Mouse (Mus musculus): ENCODE results near the gene Hyal3. TPM values are rescaled to one million over a fixed set of nuclear protein-coding genes. Genes with fewer than 3 reads are reported as not detected.

Gene Hyal3
- polyA plus RNA-seq, 1 experiment from 2014 or later: 1.3 TPM

- Histone ChIP-seq H3K36me3 (peaks cover 24% of the 10 kb centered on the region; the same call in 1 of the 2 replicates), H3K27me3 (no peaks in the 10 kb centered on the region), H3K4me3 (no peak overlapping the region), H3K4me2 (replicated peaks) (no peak overlapping the region), H3K9me3 (no peaks in the 10 kb centered on the region), H3K27ac (replicated peaks) (no peak overlapping the region), H3K9ac (replicated peaks) (no peak overlapping the region), H3K4me1 (no peaks in the 10 kb centered on the region)
- no peak for ATAC-seq (replicated peaks)
- 69% methylated on average over 8 of the region's 8 CpGs for WGBS
Measured at GRCm38 (mm10) chr9:107594281-107595062, 13.9 kb downstream of the Hyal3 start.

DNA sequence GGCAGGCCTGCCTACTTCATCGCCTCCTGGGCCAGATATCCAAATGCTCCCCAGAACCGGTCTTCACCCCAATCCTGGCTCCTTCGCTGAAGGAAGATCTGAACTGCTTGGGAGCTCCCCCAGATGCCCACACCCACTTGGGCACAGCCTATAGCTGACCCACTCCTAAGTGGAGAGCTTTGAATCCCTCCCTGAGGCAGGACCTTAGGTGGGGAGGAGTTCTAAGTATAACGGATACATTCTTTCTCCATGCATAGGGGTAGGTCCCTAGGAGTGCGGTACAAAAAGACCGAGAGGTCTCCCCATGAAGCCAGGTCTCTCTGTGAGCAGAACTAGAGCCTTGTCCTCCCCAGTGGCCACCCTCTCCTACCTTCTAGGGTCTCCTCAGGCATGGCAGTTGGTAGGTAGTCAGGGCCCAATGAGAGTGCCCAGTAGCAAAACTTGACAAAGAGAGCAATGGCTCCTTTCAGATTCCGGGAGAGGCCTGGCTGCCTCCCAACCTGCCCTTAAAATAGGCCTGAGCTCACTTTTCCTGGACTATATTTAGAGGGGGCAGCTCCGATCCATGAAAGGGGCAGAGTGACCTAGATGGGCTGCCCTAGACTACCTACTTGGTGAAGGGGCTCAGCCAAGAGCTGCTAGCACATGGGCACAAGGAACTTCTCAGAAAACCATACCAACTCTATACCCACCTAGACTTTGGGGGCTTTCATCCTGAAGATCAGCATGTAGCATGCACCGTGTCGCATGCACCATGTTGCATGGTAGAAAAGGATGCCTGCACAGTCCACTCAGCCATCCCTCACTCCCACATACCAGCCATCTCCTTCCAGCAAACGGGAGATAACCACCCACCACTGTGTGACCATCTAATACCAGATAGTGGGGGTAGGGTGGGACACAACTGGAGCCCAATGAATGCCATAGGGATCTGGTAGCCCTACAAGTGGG, 16.3 kb downstream of the Hyal3 start:
- ATAC-seq (replicated peaks): no peak
- no peak overlapping the region for H3K4me3 ChIP-seq
- H3K9me3 ChIP-seq: no peaks in the 10 kb centered on the region
- no peaks in the 10 kb centered on the region for H3K27me3 ChIP-seq
- H3K36me3 ChIP-seq: peaks cover 13% of the 10 kb centered on the region; the same call in 1 of the 2 replicates
- H3K4me2 ChIP-seq (replicated peaks): no peak overlapping the region
- WGBS: 91% methylated on average over 11 of the region's 11 CpGs
- no peaks in the 10 kb centered on the region for H3K4me1 ChIP-seq
- H3K27ac ChIP-seq (replicated peaks): no peak overlapping the region
- no peak overlapping the region for H3K9ac ChIP-seq (replicated peaks)

GRCm38 (mm10) chr9:107598385-107598784, 17.8 kb downstream of the Hyal3 start:
- Histone ChIP-seq H3K9ac (replicated peaks) (no peak overlapping the region), H3K27ac (replicated peaks) (no peak overlapping the region), H3K27me3 (no peaks in the 10 kb centered on the region), H3K36me3 (peaks cover 8% of the 10 kb centered on the region; the same call in 1 of the 2 replicates), H3K4me1 (peaks cover 6% of the 10 kb centered on the region), H3K9me3 (no peaks in the 10 kb centered on the region), H3K4me2 (replicated peaks) (no peak overlapping the region), H3K4me3 (no peak overlapping the region)
- ATAC-seq (replicated peaks): no peak
- WGBS: 88% methylated on average over 5 of the region's 5 CpGs

DNA sequence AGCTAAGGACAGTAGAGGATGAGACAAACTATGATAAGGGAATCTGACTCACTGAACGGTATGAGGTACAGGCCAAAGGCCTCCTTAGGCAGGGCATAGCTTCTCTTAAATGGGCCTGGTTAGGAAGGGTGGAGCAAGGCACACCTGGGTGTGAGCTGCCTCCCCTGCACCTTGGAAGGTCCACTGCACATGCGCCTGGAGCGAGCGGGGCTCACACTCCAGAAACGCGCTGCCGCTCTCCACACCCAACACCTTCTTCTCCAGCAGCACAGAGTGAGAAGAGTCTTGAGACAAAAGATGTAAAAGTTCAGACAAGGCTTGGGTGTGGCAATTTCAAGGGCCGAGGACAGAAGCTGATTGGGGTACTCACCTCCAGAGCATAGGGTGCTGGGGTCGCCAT, 18.8 kb downstream of the Hyal3 start:
- no peaks in the 10 kb centered on the region for H3K27me3 ChIP-seq
- ATAC-seq (replicated peaks): no peak
- peaks cover under 1% of the 10 kb centered on the region; the same call in 1 of the 2 replicates for H3K36me3 ChIP-seq
- WGBS: 92% methylated on average over 9 of the region's 9 CpGs
- H3K4me3 ChIP-seq: no peak overlapping the region
- H3K4me1 ChIP-seq: peaks cover 6% of the 10 kb centered on the region
- no peaks in the 10 kb centered on the region for H3K9me3 ChIP-seq
- H3K4me2 ChIP-seq (replicated peaks): no peak overlapping the region
- H3K9ac ChIP-seq (replicated peaks): no peak overlapping the region
- no peak overlapping the region for H3K27ac ChIP-seq (replicated peaks)

GRCm38 (mm10) chr9:107599842-107600241, 19.2 kb downstream of the Hyal3 start:
- no peak for ATAC-seq (replicated peaks)
- no peak overlapping the region for H3K9ac ChIP-seq (replicated peaks)
- WGBS: 77% methylated on average over 14 of the region's 14 CpGs

DNA sequence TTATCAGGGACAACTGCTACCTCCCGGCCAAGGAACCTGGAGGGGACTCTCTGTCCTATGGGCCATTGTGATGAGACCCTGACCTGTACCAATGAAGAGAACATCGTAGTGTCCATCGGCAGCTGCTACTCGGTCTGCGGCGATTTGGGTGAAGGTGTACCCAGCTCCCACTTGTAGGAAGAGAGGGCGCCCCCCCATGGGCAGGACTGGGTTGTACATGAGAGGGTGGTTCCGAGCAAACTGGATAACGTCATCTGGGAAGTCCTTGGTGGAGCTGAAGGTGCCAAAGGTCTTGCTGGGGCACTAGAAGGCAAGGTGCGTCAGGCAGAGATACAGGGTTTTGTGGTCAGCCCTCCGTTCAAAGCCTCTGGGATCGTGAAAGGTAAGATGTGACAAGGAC, 20.1 kb downstream of the Hyal3 start:
- H3K4me2 ChIP-seq (replicated peaks): no peak overlapping the region
- no peak overlapping the region for H3K4me3 ChIP-seq
- H3K9me3 ChIP-seq: no peaks in the 10 kb centered on the region
- peaks cover 10% of the 10 kb centered on the region for H3K4me1 ChIP-seq
- no peak overlapping the region for H3K9ac ChIP-seq (replicated peaks)
- H3K36me3 ChIP-seq: no peaks in the 10 kb centered on the region
- H3K27me3 ChIP-seq: no peaks in the 10 kb centered on the region
- ATAC-seq (replicated peaks): no peak
- no peak overlapping the region for H3K27ac ChIP-seq (replicated peaks)
- WGBS: 80% methylated on average over 12 of the region's 12 CpGs

More at GRCm38 (mm10) chr9:107599842-107600241, 19.2 kb downstream of the Hyal3 start:
- Histone ChIP-seq H3K4me2 (replicated peaks) (no peak overlapping the region), H3K4me3 (no peak overlapping the region), H3K36me3 (no peaks in the 10 kb centered on the region), H3K9me3 (no peaks in the 10 kb centered on the region), H3K27me3 (no peaks in the 10 kb centered on the region), H3K4me1 (peaks cover 9% of the 10 kb centered on the region), H3K27ac (replicated peaks) (no peak overlapping the region)

DNA sequence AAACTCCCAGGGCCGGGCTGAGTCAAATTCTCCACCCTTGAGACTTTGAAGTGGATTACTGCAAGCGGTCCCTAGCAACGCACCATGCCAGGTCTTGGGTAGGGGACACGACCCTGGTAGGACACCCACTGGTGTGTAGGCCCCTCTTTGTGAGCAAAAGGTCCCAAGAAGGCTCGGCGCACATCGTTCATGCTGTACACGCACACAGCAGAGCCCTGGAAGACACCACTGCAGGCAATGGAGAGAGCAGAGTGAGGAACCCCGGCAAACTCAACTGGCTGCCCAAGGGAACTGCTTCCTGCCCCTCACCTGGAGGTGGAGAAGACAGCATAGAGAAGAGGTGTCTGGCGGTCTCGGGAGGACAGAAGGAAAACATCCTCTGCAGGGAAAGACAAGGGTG, 20.7 kb downstream of the Hyal3 start:
- ATAC-seq (replicated peaks): no peak
- Histone ChIP-seq H3K4me2 (replicated peaks) (no peak overlapping the region), H3K9ac (replicated peaks) (no peak overlapping the region), H3K36me3 (no peaks in the 10 kb centered on the region), H3K27me3 (no peaks in the 10 kb centered on the region), H3K4me3 (no peak overlapping the region), H3K4me1 (peaks cover 10% of the 10 kb centered on the region), H3K9me3 (no peaks in the 10 kb centered on the region), H3K27ac (replicated peaks) (no peak overlapping the region)
- 87% methylated on average over 11 of the region's 11 CpGs for WGBS

- H3K27me3 ChIP-seq: no peaks in the 10 kb centered on the region
- ATAC-seq (replicated peaks): peak; percentile 76
- H3K9ac ChIP-seq (replicated peaks): peak overlapping the region; percentile 36; the same call in 1 of the 2 replicates
- H3K4me1 ChIP-seq: peaks cover 10% of the 10 kb centered on the region
- no peaks in the 10 kb centered on the region for H3K9me3 ChIP-seq
- 0 out of 2 replicates have a peak overlapping the region, but pooled peaks have one; percentile 20 for H3K27ac ChIP-seq (replicated peaks)
- 12% methylated on average over 10 of the region's 10 CpGs for WGBS
- no peak overlapping the region for H3K4me2 ChIP-seq (replicated peaks)
- no peaks in the 10 kb centered on the region for H3K36me3 ChIP-seq
- no peak overlapping the region for H3K4me3 ChIP-seq
Measured at GRCm38 (mm10) chr9:107602068-107602648, 21.5 kb downstream of the Hyal3 start.

GRCm38 (mm10) chr9:107603251-107603650, 22.6 kb downstream of the Hyal3 start:
- Histone ChIP-seq H3K4me3 (no peak overlapping the region), H3K9ac (replicated peaks) (no peak overlapping the region), H3K4me2 (replicated peaks) (no peak overlapping the region), H3K27ac (replicated peaks) (no peak overlapping the region), H3K36me3 (no peaks in the 10 kb centered on the region), H3K9me3 (no peaks in the 10 kb centered on the region), H3K4me1 (peaks cover 13% of the 10 kb centered on the region), H3K27me3 (no peaks in the 10 kb centered on the region)
- 81% methylated on average over 6 of the region's 6 CpGs for WGBS
- no peak for ATAC-seq (replicated peaks)

GRCm38 (mm10) chr9:107605041-107605661, 24.5 kb downstream of the Hyal3 start:
- no peak overlapping the region for H3K27ac ChIP-seq (replicated peaks)
- no peak overlapping the region for H3K4me3 ChIP-seq
- 47% methylated on average over 23 of the region's 23 CpGs for WGBS
- H3K27me3 ChIP-seq: no peaks in the 10 kb centered on the region
- no peak overlapping the region for H3K4me2 ChIP-seq (replicated peaks)
- H3K4me1 ChIP-seq: peaks cover 17% of the 10 kb centered on the region
- no peak for ATAC-seq (replicated peaks)
- no peak overlapping the region for H3K9ac ChIP-seq (replicated peaks)
- no peaks in the 10 kb centered on the region for H3K36me3 ChIP-seq
- no peaks in the 10 kb centered on the region for H3K9me3 ChIP-seq

GRCm38 (mm10) chr9:107606591-107606990, 26.0 kb downstream of the Hyal3 start:
- Histone ChIP-seq H3K27me3 (no peaks in the 10 kb centered on the region), H3K4me1 (peaks cover 22% of the 10 kb centered on the region), H3K9me3 (no peaks in the 10 kb centered on the region), H3K36me3 (no peaks in the 10 kb centered on the region), H3K4me2 (replicated peaks) (no peak overlapping the region), H3K27ac (replicated peaks) (no peak overlapping the region), H3K4me3 (no peak overlapping the region), H3K9ac (replicated peaks) (no peak overlapping the region)
- WGBS: 29% methylated on average over 9 of the region's 9 CpGs
- no peak for ATAC-seq (replicated peaks)
